Mouse (Mus musculus) embryonic fibroblast, embryonic 13.5 days (primary cell): ENCODE data around the gene Ccrl2. TPM values are rescaled to one million over a fixed set of nuclear protein-coding genes. Genes with fewer than 3 reads are reported as not detected.
A peak's percentile ranks its signal among the peaks of the same experiment; 100 is the strongest.

ENCODE experiments used
- H3K27ac ChIP-seq: 2 replicates; pipeline ENCODE4 v1.5.1; 2012; ENCODE audit warnings: low read length, control low read depth, inconsistent platforms; ENCODE audit not compliant: insufficient read depth
- H3K4me1 ChIP-seq: 2 replicates; pipeline ENCODE4 v1.6.1; 2011; ENCODE audit warnings: low read length; ENCODE audit not compliant: control insufficient read depth, insufficient read depth
- H3K4me3 ChIP-seq: 2 replicates; pipeline ENCODE4 v1.5.1; 2011; ENCODE audit warnings: mild to moderate bottlenecking, control low read depth, low read length; ENCODE audit not compliant: insufficient read depth
- CTCF ChIP-seq: IDR thresholded peaks from 2 replicates; pipeline ENCODE4 v1.5.1; 2011; ENCODE audit warnings: mild to moderate bottlenecking, control low read depth, low read length, moderate library complexity, borderline replicate concordance; ENCODE audit not compliant: insufficient read depth
- POLR2A ChIP-seq: IDR thresholded peaks from 2 replicates; pipeline ENCODE4 v1.6.1; 2011; ENCODE audit warnings: low read depth, mild to moderate bottlenecking, control low read depth, low read length, moderate library complexity
- polyA plus RNA-seq: library from polyadenylated mRNA; stranded (reverse); fragments of >200 nt; gene quantifications from 2 replicates; pipeline ENCODE4 v1.2.4, GENCODE M21; 2011; ENCODE audit warnings: low read depth; ENCODE audit not compliant: missing spikeins, insufficient read length

Ccrl2 gene
- polyA plus RNA-seq, 1 experiment: not detected

- H3K4me1 ChIP-seq: no peaks in the 10 kb centered on the region
- H3K4me3 ChIP-seq: no peak overlapping the region
- no peak overlapping the region for H3K27ac ChIP-seq
- TF ChIP-seq CTCF: no peak
- no peak for TF ChIP-seq POLR2A
Observed at GRCm38 (mm10) chr9:111087960-111088359, 30.6 kb upstream of the Ccrl2 start.

GRCm38 (mm10) chr9:111086995-111087606 lies 29.8 kb upstream of the Ccrl2 start:
- Histone ChIP-seq H3K27ac (no peak overlapping the region), H3K4me3 (no peak overlapping the region), H3K4me1 (no peaks in the 10 kb centered on the region)
- TF ChIP-seq CTCF: no peak

GRCm38 (mm10) chr9:111086137-111086536 lies 28.8 kb upstream of the Ccrl2 start:
- Histone ChIP-seq H3K4me3 (no peak overlapping the region), H3K27ac (no peak overlapping the region), H3K4me1 (no peaks in the 10 kb centered on the region)
- no peak for TF ChIP-seq POLR2A
- no peak for TF ChIP-seq CTCF

- TF ChIP-seq CTCF (no peak), POLR2A (no peak)
- no peak overlapping the region for H3K4me3 ChIP-seq
- H3K27ac ChIP-seq: no peak overlapping the region
- H3K4me1 ChIP-seq: no peaks in the 10 kb centered on the region
Observed at GRCm38 (mm10) chr9:111085329-111085728, 28.0 kb upstream of the Ccrl2 start.

DNA sequence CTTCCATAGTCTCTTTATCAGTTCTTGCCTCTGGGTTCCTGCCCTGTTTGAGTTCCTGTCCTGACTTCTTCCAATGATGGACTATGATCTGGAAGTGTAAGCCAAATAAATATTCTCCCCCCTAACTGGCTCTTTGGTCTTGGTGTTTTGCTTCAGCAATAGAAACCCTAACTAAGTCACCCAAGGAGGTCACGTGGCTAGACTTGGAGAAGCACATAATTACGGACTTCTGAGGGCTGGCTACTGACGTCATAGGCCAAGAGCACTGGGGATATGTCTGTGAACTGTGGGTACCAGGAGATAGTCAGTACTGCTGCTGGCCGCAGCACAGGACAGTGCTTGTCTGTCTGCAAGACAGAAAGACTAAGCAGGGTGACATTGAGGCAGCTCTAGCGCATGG lies 24.4 kb upstream of the Ccrl2 start:
- TF ChIP-seq CTCF (no peak), POLR2A (no peak)
- Histone ChIP-seq H3K27ac (no peak overlapping the region), H3K4me3 (no peak overlapping the region), H3K4me1 (no peaks in the 10 kb centered on the region)

DNA sequence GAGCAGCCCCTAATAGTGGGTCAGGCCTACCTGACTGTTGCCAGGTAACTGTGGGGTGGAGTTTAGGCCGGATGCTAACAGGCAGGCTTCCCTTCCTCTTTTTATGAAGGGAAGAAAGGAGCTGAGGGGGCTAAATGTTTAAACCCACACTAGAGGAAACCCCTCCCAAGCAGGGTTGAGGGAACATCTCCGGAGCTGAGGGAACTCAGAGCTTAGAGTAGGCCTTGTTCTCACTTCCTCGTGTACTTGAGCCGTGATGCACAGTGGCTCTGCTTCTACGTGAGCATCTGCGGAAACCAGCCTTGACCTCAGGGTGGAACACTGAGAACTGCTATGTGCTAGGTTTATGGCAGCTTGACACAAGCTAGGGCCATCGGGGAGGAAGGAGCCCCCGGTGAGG lies 23.5 kb upstream of the Ccrl2 start:
- TF ChIP-seq POLR2A (no peak), CTCF (no peak)
- Histone ChIP-seq H3K4me1 (no peaks in the 10 kb centered on the region), H3K4me3 (no peak overlapping the region), H3K27ac (no peak overlapping the region)

DNA sequence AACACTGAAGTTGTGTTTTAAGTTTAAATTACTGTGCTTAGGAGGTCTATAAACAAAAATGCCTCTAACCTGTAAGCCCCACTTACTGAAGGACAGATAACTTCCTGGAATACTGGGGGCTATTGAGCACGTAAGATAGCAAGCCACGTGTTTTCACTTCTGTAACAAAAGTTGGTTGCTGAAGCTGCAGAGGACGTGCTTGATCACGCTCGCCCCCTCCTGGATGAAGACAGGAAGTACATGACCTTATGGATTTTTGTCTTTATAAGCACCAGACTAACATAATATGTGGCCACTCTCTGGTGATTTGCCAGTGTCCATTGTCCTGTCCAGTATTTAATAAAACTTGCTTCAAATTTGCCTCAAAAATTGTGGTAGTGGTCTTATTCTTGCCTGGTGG lies 20.4 kb upstream of the Ccrl2 start:
- Histone ChIP-seq H3K27ac (no peak overlapping the region), H3K4me1 (no peaks in the 10 kb centered on the region), H3K4me3 (no peak overlapping the region)
- peak; percentile 41; the same call in 1 of the 2 replicates for TF ChIP-seq CTCF
- no peak for TF ChIP-seq POLR2A

DNA sequence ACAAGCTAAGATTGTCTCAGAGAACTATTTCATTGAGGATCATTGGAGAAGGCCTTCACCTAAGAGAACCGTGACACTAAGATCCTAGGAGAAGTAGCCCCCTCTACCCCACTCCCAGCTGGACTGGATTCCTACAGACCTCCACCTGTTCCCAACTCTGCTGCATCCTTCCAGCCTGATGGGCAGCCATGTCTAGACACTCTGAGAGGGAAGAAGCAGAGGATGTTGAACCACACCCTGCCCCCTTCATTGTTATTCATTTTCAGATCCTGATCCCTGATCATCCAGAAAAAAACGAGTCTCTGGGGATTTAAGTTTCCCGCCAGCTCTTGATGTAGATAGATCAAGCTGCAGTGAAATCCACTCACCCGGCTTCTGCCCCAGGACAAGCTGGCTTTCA lies 15.7 kb upstream of the Ccrl2 start:
- Histone ChIP-seq H3K4me3 (no peak overlapping the region), H3K4me1 (no peaks in the 10 kb centered on the region), H3K27ac (no peak overlapping the region)
- TF ChIP-seq POLR2A: no peak
- TF ChIP-seq CTCF: no peak

GRCm38 (mm10) chr9:111072175-111072574 lies 14.9 kb upstream of the Ccrl2 start:
- H3K4me3 ChIP-seq: no peak overlapping the region
- H3K4me1 ChIP-seq: no peaks in the 10 kb centered on the region
- no peak for TF ChIP-seq CTCF
- no peak for TF ChIP-seq POLR2A
- H3K27ac ChIP-seq: no peak overlapping the region

GRCm38 (mm10) chr9:111070546-111070961 lies 13.2 kb upstream of the Ccrl2 start:
- no peak for TF ChIP-seq POLR2A
- TF ChIP-seq CTCF: peak; percentile 25; the same call in 1 of the 2 replicates
- Histone ChIP-seq H3K4me1 (no peaks in the 10 kb centered on the region), H3K27ac (no peak overlapping the region), H3K4me3 (no peak overlapping the region)
